Mouse (Mus musculus) E14TG2a.4 (cell line): ENCODE measurements around the gene Cdh13.

Experiments
- CTCF ChIP-seq: conservative IDR thresholded peaks from 2 replicates; pipeline ENCODE4 v1.5.1; 2014; ENCODE audit warnings: low read length
- POU5F1 ChIP-seq: IDR thresholded peaks from 2 replicates; pipeline ENCODE4 v1.6.1; 2014; ENCODE audit warnings: low read length, borderline replicate concordance

DNA sequence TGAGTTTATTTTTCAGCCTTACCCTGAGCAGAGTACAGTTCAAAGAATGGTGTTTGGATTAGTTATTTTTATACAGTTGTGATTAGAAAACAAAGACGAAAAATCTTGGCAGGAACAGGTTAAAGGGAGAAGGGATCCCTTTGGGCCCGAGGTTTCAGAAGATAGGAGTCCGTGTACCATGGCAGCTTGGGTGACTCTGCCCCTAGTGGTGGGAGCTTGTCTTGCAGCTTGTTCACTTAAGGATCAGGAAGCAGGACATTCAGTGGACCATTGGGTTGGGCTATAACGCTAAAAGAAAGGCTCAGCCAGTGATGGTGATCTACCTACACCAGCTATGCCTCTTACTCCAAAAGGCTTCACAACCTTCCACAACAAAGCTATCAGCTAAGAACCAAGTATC lies 8.8 kb upstream of the Cdh13 start:
- TF ChIP-seq CTCF = peak; percentile 65
- no peak for TF ChIP-seq POU5F1
